Mouse (Mus musculus) liver (tissue): ENCODE measurements at regions not wholly inside any gene's neighbourhood (a gene's known extent, or its start where the extent isn't known, plus 50 kb on each side); places are given as distances from the start of the nearest gene placed in this dataset.

Source experiments
- DNase-seq: peaks from one replicate; pipeline ENCODE4 v3.0.0-alpha.2; 2020; ENCODE audit warnings: mixed read lengths

GRCm38 (mm10) chr13:44040640-44041039 lies 256.1 kb downstream of the Cd83 start:
- no peak for DNase-seq

- DNase-seq: no peak
These were observed 258.3 kb downstream of the Cd83 start for GRCm38 (mm10) chr13:44042730-44043493.

GRCm38 (mm10) chr13:44043494-44043885 lies 258.9 kb downstream of the Cd83 start:
- DNase-seq: no peak

GRCm38 (mm10) chr13:44044546-44045216 lies 260.1 kb downstream of the Cd83 start:
- DNase-seq: no peak

- DNase-seq: no peak
These were observed 261.9 kb downstream of the Cd83 start for GRCm38 (mm10) chr13:44046436-44046835.

- DNase-seq: no peak
These were observed 269.6 kb downstream of the Cd83 start for GRCm38 (mm10) chr13:44054157-44054556.

- DNase-seq: no peak
These were observed 271.3 kb downstream of the Cd83 start for GRCm38 (mm10) chr13:44055573-44056491.

- no peak for DNase-seq
These were observed 272.1 kb downstream of the Cd83 start for GRCm38 (mm10) chr13:44056716-44057115.

- DNase-seq: no peak
These were observed 273.0 kb downstream of the Cd83 start for GRCm38 (mm10) chr13:44057542-44057941.

- DNase-seq: no peak
These were observed 273.7 kb downstream of the Cd83 start for GRCm38 (mm10) chr13:44058277-44058676.

GRCm38 (mm10) chr13:44059436-44059835 lies 274.9 kb downstream of the Cd83 start:
- DNase-seq: no peak

- no peak for DNase-seq
These were observed 276.7 kb downstream of the Cd83 start for GRCm38 (mm10) chr13:44061286-44061685.

GRCm38 (mm10) chr13:44061721-44062300 lies 277.2 kb downstream of the Cd83 start:
- no peak for DNase-seq

- no peak for DNase-seq
These were observed 278.7 kb downstream of the Cd83 start for GRCm38 (mm10) chr13:44063317-44063716.

GRCm38 (mm10) chr13:44064026-44064425 lies 279.5 kb downstream of the Cd83 start:
- no peak for DNase-seq

- peak; percentile 50 for DNase-seq
These were observed 281.2 kb downstream of the Cd83 start for GRCm38 (mm10) chr13:44065741-44066185.

GRCm38 (mm10) chr13:44067244-44067643 lies 282.7 kb downstream of the Cd83 start:
- DNase-seq: no peak

- DNase-seq: no peak
These were observed 284.4 kb downstream of the Cd83 start for GRCm38 (mm10) chr13:44068951-44069350.

- DNase-seq: no peak
These were observed 288.5 kb downstream of the Cd83 start for GRCm38 (mm10) chr13:44073122-44073521.

- DNase-seq: no peak
These were observed 289.6 kb downstream of the Cd83 start for GRCm38 (mm10) chr13:44074172-44074571.

GRCm38 (mm10) chr13:44077022-44077421 lies 292.4 kb downstream of the Cd83 start:
- no peak for DNase-seq

GRCm38 (mm10) chr13:44085621-44086510 lies 301.3 kb downstream of the Cd83 start:
- no peak for DNase-seq
